ENCODE assay signal across 12 mouse cellular contexts in genomic region chr15:59227293-59227692, GRCm38 (mm10).
"Had no signal": no experiment of that assay in that cellular context is flagged by ENCODE, and none has a peak within 500 bp of the region (broad histone marks: within the 10 kb centered on the region; RNA-seq: fewer than 3 reads in every experiment).

No protein-coding gene starts in this region.

- DNase-seq: kidney, postnatal 10 days; kidney, postnatal 36 days; layer of hippocampus, postnatal 36 days; liver, embryonic 13.5 days; lung, adult 2 months; lung, postnatal 14 days; lung, postnatal 4 days; midbrain, embryonic 14.5 days; thymus, adult 18-20 months; thymus, postnatal 36 days had no signal

- H3K4me1 ChIP-seq: liver, embryonic 13.5 days had no signal

- H3K27me3 ChIP-seq: liver, embryonic 13.5 days had no signal

- H3K4me2 ChIP-seq: liver, embryonic 13.5 days; midbrain, embryonic 11.5 days had no signal

- H3K4me3 ChIP-seq: left cerebral cortex, adult 2 months; liver, embryonic 13.5 days had no signal

- H3K9me3 ChIP-seq: liver, embryonic 13.5 days had no signal

- H3K36me3 ChIP-seq: liver, embryonic 13.5 days had no signal

- H3K27ac ChIP-seq: left cerebral cortex, adult 2 months; liver, embryonic 13.5 days had no signal

- H3K9ac ChIP-seq: liver, embryonic 13.5 days had no signal
